Mouse (Mus musculus) bone marrow, adult 2 months (tissue): ENCODE data around the gene Adora1.

Experiments
- CTCF ChIP-seq: fragments of 200-500 bp; IDR thresholded peaks from 2 replicates; pipeline ENCODE4 v1.5.1; 2011; ENCODE audit warnings: low read length, control low read depth; ENCODE audit not compliant: control insufficient read depth, insufficient read depth
- POLR2A ChIP-seq: fragments of 200-500 bp; IDR thresholded peaks from 2 replicates; pipeline ENCODE4 v1.6.1; 2011; ENCODE audit warnings: low read depth, mild to moderate bottlenecking, control low read depth, low read length, borderline replicate concordance; ENCODE audit not compliant: control insufficient read depth

- no peak for TF ChIP-seq CTCF
- no peak for TF ChIP-seq POLR2A
Observed at GRCm38 (mm10) chr1:134162510-134163225, 72.6 kb downstream of the Adora1 start.
